Mouse (Mus musculus): Measurements from ENCODE around the gene Creld2.
A peak's percentile ranks its signal among the peaks of the same experiment; 100 is the strongest.
"Not testable (repeated sequence)": the region's sequence is repeated elsewhere in the genome, so short reads cannot be mapped to it uniquely, and the experiment has no call there.

Gene Creld2

DNA sequence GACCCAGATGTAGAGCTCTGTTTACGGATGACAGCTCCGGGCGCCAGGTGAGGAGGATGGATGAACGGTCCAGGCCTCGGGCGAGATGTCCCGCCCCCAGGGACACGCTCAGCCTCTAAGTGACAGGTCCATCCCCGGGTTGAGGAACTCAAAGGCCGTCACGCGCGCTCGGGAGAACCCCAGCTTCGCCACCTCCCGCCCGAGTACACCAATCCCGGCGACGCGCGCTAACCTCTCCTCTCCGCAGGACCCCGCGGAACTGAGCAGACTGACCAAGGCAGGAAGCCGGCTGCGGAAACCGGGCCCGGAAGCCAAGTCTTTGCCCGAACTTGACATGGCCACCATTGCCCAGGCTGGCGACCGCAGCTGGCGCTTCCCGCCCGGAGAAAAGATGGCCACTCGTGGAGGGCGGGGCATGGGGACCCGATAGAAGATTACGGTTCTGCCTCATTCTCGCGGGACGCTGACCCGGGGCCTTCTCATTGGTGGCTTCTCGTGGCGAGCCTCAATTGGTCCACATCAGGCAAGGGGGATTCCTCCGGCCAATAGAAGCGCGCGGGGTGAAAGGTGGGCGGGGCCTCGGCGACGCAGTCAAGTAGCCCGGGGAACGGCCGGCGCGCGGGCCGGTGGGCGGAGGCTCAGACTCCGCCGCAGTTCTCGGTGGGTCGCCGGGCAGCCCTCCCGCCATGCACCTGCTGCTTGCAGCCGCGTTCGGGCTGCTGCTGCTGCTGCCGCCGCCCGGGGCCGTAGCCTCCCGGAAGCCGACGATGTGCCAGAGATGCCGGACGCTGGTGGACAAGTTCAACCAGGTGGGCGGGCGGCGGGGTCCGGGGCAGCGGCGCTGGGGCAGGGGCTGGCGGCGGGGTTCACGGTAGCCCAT lies at the start of gene Creld2, which contains the start of gene Alg12:
Creld2 (plus strand) TSS at position 621 of the 880 bp plus-strand sequence.
Alg12 (minus strand) TSS at position 293 of the 880 bp plus-strand sequence.
- peak; percentile 98 for DNase-seq (ENCODE audit: low read depth)

DNA sequence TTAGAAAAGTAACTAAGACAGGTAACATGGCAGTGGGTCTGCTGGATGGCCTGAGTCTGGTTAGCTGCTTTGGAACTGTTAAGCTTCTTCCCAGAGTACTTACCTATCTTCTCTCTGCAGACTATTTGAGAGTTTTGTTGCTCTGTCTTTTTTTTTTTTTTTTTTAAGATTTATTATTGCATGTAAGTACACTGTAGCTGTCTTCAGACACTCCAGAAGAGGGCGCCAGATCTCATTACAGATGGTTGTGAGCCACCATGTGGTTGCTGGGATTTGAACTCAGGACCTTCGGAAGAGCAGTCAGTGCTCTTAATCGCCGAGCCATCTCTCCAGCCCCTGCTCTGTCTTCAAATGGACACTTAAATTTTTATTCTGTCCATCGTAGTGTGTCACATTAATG lies 44.8 kb upstream of the Creld2 start:
- not testable (repeated sequence) for DNase-seq (ENCODE audit: low read depth)

DNA sequence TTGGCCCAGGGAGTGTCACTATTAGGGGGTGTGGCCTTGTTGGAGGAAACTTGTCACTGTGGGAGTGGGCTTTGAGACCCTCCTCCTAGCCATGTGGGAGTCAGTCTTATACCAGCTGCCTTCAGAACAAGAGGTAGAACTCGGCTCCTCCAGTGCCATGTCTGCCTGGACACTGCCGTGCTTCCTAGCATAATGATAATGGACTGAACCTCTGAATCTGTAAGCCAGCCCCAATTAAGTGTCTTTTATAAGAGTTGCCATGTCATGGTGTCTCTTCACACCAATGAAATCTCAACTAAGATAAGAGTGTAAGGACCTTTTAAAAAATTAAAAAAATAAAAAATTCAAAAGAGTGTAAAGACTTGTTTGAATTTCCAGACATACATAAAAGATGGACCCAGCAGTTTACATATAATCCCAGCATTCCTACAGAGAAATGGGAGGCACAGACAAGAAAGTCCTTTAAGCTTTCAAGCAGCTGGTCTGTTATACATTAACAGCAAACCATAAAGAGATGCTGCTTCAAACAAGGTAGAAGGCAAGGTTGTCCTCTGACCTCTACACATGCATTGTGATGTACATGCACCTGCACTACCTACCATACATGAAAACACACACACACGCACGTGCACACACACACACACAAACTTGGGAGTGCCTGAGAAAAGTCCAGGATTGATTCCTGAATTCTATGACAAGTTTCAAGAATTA lies 27.2 kb upstream of the Creld2 start:
- no peak for DNase-seq (ENCODE audit: low read depth)

DNA sequence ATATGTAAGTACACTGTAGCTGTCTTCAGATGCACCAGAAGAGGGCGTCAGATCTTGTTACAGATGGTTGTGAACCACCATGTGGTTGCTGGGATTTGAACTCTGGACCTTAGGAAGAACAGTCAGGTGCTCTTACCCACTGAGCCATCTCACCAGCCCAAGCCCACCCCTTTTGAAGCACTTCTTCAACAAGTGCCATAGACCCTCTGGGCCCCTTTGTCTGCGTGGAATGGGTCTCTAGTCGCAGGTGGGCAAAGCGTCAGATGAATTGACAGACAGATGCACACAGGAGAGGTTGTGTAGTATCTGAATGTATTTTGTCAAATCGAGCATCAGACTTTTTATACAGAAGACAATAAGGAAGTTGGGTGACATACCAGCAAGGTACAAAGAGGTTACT lies 24.7 kb upstream of the Creld2 start:
- not testable (repeated sequence) for DNase-seq (ENCODE audit: low read depth)

DNA sequence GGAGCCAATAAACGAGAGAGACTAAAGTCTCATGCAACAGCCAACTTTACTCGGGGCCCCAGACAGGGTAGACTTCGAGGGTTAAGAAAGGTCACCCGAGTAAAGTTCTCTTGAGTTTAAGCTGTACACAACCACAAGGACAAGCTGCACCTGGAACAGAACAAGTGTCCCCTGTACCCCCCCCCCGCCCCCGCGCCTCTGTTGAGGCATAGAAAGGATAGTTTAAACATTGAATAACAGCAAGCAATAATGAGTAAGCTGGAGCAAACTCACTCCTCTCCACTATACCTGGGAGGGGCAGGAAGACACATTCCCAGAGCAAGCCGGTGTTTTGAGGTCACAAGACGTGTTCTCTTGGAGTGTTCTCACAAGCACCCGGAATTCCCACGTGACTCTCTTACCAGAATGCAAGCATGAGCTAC lies 19.5 kb upstream of the Creld2 start:
- no peak for DNase-seq (ENCODE audit: low read depth)

DNA sequence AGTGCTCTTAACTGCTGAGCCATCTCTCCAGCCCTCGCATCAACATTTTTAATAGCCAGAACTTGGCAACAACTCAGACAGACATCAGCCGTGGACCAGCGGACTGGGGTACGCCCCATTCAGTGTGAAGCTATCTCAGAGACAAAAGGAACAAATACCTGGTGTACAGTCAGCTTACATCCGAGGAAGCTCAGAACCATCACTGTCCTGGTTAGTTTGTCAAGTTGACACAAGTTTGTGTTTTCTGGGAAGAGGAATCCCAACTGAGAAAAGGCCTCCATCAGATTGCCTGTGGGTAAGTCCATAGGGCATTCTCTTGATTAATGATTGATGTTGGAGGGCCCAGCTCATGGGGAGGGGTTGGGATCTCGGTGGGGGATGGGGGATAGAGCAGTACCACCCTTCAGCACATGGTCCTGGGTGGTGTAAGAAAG lies 18.5 kb upstream of the Creld2 start:
- no peak for DNase-seq (ENCODE audit: low read depth)

DNA sequence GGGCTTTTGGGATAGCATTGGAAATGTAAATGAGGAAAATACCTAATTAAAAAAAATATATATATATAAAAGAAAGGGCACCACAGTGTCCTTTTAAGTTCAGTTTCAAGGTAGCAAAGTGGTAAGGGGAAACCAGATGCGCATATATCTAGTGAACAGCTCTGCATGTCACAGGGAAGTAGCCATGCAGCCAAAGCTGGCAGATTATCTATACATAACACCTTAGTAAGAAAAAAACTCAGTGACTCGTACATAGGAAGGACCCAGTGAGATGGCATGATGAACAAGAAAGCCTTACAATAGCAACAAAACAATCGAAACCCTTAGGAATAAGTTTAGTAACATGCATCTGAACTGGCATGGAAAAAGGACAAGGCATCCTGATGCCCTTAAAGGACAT lies 17.5 kb upstream of the Creld2 start:
- no peak for DNase-seq (ENCODE audit: low read depth)

DNA sequence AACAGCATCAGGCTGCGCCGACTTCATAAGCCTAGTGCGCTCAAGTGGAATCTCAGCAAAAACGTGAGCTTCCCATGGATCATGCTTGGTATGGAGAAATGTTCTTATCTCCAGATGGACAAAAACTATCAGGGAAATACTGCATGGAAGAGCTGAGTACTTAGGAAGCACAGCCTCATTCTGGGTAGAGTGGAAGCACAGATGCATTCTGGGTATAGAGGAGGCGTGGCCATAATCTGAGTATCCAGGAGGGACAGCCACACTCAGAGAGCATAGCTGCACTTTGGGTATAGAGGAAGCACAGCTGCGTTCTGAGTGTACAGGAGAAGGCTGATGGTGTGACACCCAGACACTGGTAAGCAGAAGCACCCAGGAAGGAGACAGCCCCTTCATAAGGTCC lies 17.1 kb upstream of the Creld2 start:
- DNase-seq (ENCODE audit: low read depth): no peak

DNA sequence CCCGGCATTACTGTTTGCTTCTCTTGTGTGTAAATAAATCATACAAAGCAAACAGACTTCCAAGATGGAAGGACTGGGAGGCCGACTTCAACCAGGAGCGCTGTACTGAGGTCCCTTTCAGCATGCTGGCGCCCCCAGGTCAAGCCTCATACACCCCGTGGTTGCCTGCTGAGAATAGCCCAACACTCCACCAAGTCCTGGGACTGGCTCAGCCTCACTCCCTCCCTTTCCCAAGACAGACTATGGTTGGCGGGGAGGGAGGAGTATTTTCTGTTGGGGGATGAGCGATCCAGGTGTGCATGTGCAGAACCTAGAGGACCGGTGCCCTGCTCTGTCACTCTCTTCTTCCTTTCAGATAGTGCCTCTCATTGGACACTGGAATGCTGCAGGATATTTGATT lies 11.3 kb upstream of the Creld2 start:
- DNase-seq (ENCODE audit: low read depth): no peak

DNA sequence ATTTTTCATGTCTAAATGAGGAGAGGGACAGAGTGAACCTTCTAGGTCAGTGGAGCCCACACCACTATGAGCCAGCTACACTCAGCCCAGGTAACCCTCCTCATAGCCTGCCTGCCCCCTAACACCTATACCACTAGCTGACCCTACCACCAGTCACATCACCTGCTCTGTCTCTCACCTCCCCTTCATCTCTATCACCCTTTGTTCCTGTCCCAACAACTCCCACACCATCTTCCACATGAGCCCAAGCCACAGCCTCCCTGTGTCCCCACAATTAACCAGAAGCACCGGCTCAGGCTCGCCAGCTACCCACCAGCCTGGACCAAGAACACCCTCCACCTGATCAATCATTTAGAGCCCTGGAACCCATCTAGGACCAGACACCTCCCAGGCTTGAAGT lies 9.1 kb upstream of the Creld2 start:
- no peak for DNase-seq (ENCODE audit: low read depth)

DNA sequence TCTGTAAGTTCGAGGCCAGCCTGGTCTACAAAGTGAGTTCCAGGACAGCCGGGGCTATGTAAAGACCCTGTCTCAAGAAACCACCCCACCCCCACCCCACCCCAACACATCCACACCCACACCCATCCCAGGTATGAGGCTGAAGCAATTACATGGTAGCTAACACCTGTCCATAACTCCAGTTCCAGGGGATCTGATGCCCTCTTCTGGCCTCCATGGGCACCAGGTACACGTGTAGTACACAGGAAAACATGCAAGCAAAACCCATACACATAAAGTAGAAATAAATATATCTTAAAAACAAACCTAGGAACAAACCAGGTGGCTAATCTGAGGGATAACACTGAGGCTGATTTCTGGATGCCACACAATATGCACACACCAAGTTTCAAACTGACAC lies 6.2 kb upstream of the Creld2 start:
- DNase-seq (ENCODE audit: low read depth): no peak

DNA sequence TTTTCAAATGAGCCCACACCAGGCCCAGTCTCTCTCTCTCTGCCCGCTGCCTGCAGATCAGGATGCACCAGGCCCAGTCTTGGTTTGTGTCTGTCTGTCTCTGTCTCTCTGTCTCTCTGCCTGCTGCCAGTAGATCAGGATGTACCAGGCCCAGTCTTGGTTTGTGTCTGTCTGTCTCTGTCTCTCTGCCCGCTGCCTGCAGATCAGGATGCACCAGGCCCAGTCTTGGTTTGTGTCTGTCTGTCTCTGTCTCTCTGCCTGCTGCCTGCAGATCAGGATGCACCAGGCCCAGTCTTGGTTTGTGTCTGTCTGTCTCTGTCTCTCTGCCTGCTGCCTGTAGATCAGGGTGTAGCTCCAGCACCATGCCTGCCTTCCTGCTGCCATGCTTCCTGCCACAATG lies 5.6 kb upstream of the Creld2 start:
- DNase-seq (ENCODE audit: low read depth): not testable (repeated sequence)

DNA sequence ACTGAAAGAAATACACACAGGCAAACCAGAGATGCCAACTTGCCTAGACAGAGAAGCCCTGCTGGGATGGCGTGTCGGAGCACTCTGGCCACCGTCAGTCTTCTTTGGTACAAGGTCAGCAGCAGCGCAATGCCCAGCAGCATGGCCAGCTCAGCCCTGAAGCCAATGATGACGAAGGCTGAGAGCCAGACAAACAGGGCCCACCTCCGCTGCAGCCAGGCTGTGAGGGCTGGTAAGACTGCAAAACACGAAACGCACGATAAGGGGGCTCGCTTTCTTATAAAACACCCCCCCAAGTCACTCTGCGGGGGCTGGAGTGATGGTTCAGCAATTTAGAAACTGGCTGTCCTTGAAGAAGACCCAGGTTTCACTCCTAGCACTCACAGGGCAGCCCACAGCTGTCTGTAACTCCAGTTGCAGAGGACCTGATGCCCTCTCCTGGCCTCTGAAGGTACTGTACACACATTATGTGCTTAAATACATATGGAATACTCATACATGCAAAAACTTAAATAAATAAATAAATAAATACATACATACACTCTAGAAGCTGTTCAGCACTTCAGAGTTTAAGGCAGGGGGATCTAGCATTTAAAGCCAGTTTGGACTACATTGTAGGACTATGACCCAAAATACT lies 4.9 kb upstream of the Creld2 start:
- no peak for DNase-seq (ENCODE audit: low read depth)

DNA sequence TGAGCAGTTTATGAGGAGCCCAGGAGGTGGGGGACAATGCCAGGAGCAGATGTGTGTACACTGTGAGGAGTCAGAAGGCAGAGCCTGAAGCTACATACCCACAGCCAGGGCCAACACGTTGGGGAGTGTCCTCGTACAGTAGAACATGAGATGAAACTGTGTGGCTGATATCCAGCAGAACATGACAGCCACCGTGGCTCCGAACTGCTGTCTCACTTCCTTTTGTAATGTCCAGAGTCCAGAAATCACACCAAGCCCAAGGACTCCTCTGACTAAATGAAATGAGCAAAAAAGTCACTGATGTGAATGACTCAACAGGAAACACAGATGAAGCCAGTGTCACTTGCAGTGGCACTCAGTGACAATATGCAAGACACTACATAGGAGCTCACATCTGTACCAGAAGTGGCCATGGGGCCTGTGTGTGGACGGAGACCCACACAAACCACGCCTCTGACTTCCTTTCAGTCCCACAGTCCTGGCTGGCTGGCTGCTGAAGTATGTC lies 4.2 kb upstream of the Creld2 start:
- no peak for DNase-seq (ENCODE audit: low read depth)

DNA sequence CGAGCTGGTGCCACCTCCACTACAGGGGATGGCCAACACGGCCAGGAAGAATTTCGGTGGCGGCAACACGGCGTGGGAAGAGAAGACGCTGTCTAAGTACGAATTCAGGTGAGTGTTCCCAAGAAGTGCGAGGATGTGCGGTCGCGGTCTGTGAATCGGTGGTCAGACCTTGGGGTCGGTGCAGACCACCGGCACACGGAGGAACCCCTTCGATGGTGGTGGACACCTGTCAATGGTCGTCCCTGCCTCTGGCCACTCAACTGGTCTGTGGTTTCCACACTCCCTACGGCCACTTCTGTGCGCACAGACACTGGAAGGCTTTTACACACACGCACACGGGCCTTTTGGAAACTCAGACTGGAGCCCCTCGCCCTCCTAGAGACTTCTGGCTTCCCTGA lies 459 bp downstream of the Creld2 start:
- no peak for DNase-seq (ENCODE audit: low read depth)

DNA sequence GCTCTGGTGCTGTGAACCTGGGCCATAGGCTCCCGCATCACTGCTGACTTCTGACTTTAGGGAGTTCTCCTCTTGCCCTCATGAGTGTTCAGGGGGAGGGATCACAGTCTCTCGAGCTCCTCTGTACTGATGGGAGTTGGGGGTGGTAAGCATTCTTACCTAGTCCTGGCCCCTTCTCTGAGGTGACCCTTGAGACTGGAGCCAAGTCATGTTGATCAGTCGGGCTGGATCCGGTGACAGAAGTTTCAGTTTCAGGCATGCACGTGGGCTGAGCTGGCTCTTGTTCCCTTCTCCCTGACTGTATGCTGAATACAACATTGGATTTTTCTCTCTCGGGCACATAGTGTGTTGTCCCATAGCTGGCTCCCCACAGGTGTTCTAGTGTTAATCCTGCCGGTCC lies 2.0 kb downstream of the Creld2 start:
- DNase-seq (ENCODE audit: low read depth): no peak

DNA sequence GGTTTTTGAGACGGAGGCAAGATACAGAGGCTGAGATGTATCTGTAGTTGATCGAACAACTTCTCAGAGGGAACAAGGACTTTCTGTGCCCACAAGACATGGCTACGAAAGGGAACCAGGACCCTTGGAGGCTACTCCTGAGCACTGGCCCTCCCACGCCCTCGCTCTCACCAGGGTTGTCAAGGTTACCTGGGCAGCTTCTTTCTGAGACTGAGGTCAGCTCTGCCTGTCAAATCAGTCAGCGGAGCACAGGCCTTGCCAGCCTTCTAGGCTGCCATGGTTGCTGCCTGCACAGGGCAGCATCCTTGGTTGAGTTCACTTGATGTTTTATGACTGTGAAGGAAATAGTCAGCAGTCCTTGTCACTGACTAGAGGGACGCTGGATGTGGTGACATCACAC lies 3.1 kb downstream of the Creld2 start:
- DNase-seq (ENCODE audit: low read depth): no peak

DNA sequence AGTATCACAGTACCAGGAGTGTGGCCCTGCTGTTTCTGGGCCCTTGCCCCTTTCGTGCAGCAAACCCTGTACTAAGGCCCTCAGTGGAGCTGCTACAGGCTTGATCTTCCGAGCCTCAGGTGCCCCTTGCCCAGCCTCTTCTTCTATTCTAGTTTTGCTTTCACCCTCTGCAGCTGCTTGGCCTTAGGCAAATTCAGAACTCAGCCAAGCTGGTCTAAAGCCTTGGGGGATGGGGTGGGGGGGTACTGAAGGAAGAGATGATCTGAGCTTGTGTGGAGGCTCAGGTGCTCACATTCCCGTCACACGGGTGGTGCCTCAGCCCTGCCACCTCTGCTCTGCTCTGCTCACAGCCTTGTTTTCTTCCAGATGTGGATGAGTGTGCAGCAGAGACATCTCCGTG lies 3.9 kb downstream of the Creld2 start:
- DNase-seq (ENCODE audit: low read depth): no peak

DNA sequence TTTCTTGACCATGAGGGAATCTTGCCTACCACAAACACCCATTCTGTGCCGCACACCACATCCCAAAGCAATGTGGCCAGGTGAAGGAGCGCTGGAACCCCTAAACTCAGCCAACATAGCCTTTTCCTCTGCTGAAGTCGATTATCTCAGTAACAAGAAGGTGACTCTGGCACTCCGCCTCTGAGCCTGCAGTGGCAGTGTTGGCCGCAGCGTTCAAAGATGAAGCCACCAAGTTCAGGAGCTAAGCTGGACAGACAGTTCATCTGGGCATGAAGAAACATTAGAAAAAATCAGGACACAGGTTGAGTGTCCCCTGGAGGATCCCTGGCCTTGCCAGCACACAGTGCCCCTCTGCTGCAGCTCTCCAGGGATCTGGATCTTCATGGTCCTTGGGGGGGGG lies 8.0 kb downstream of the Creld2 start:
- DNase-seq (ENCODE audit: low read depth): no peak

DNA sequence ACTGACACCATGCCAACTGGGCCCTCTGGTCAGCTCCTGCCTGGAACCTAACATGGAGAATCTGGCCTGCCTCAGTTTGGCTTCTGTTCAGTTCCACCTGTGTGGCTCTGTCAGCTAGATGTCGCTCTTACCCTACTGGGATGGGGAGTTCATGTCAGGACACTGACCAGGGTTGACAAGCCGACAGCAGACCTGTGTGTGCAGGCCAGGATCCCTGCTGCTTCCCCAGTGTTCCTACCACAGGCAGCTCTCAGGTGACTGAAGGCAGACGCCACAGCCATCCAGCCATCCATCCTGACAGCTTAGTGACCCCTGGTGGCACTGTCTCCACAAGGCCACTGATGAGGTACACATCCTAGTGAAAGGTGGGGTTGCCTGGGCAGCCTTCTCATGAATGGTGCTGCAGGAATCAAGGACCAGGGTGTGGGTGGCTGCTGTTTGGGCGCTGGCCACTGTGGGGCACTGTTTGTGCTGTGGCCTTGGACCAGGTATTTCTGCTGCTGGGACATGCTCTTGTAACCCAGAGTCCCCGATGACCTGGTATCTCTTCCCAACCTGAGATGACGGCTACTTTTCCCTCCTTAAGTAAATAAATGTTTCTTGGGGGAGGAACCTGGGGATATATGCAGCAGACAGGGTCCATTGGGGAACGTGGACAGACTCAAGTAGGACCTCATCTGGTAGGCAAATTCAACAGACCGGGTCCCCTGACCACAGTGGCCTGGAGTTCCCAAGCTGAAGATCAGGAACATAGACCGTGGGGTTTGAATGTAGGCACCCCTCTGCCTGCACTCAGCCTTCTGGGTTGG lies 8.7 kb downstream of the Creld2 start:
- DNase-seq (ENCODE audit: low read depth): peak; percentile 35

DNA sequence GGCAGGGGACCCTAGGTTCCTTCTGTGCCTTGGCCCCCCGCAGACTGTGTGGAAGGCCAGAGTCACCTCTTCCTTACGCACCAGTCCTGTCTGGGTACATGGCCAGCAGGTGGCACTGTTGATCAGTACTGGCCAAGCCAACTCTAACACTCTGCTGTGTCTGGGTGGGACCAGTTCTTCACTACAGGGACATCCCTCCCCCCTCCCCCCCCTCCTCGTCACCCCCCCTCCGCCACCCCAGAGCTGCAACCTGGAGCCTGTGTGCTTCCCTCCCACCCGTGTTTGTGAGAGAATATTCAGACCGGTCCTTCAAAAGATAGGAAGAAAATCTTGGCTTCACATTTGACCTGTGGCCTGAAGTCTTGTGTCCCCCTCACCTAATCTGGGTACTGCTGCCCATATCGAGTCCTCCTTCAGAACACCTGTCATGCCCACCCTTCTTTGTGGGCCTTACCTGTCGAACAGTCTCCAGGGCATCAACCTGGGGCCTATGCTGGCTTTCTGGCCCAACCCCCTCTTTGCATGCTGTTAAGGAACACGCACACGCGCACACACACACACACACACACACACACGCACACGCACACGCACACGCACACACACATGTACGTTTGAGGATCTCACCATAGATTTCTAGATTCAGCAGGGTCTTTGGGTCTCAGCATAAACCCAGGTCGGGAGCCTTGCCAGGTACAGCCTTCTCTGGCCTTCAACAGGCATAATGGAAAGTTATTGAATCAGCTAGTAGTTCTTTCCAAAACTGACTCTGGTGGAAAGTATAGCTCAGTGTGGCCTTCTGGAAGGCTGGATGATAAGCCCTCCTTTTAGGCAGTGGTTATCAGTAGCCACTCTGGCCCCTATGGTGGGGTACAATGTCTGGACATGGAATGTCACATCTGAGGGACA lies 9.6 kb downstream of the Creld2 start:
- DNase-seq (ENCODE audit: low read depth): peak; percentile 83
